Mouse (Mus musculus) limb, embryonic 14.5 days (tissue): ENCODE measurements around the gene Crlf1. TPM values are rescaled to one million over a fixed set of nuclear protein-coding genes. Genes with fewer than 3 reads are reported as not detected.

Experiments used
- ATAC-seq: fragments of 200-750 bp; cut with Nextera tagmentation; 2 replicates; pipeline ENCODE4 v1.8.0; 2017; ENCODE audit warnings: low read depth, moderate number of reproducible peaks, moderate TSS enrichment; ENCODE audit not compliant: low FRiP score
- DNase-seq: peaks from one replicate; pipeline ENCODE4 v3.0.0-alpha.2; 2015; ENCODE audit warnings: low spot score
- H3K27ac ChIP-seq: fragments of 300-500 bp; sonication (generic); replicated peaks from 2 replicates; pipeline ENCODE4 v1.5.1; 2014; ENCODE audit warnings: low read depth, mild to moderate bottlenecking, low read length, moderate library complexity, mixed read lengths
- H3K27me3 ChIP-seq: fragments of 300-500 bp; sonication (generic); 2 replicates; pipeline ENCODE4 v1.6.1; 2014; ENCODE audit warnings: low read length, mixed read lengths; ENCODE audit not compliant: control insufficient read depth, insufficient read depth
- H3K36me3 ChIP-seq: fragments of 300-500 bp; sonication (generic); 2 replicates; pipeline ENCODE4 v1.6.1; 2014; ENCODE audit warnings: mild to moderate bottlenecking, low read length, moderate library complexity, mixed read lengths; ENCODE audit not compliant: control insufficient read depth, insufficient read depth
- H3K4me1 ChIP-seq: fragments of 300-500 bp; sonication (generic); 2 replicates; pipeline ENCODE4 v1.6.1; 2014; ENCODE audit warnings: antibody characterized with exemption, low read length, mixed read lengths; ENCODE audit not compliant: control insufficient read depth, insufficient read depth
- H3K4me2 ChIP-seq: fragments of 300-500 bp; sonication (generic); replicated peaks from 2 replicates; pipeline ENCODE4 v1.6.1; 2014; ENCODE audit warnings: low read depth, mild to moderate bottlenecking, low read length, moderate library complexity; ENCODE audit not compliant: severe bottlenecking
- H3K4me3 ChIP-seq: fragments of 300-500 bp; sonication (generic); replicated peaks from 2 replicates; pipeline ENCODE4 v1.5.1; 2014; ENCODE audit warnings: low read length
- H3K9ac ChIP-seq: fragments of 300-500 bp; sonication (generic); 2 replicates; pipeline ENCODE4 v1.6.1; 2014; ENCODE audit warnings: mild to moderate bottlenecking, low read depth, low read length, moderate library complexity; ENCODE audit not compliant: severe bottlenecking
- H3K9me3 ChIP-seq: fragments of 300-500 bp; sonication (generic); 2 replicates; pipeline ENCODE4 v1.6.1; 2016; ENCODE audit warnings: low read length; ENCODE audit not compliant: control insufficient read depth
- POLR2A ChIP-seq: fragments of 200-500 bp; IDR thresholded peaks from 2 replicates; pipeline ENCODE4 v1.8.0; 2012; ENCODE audit warnings: inconsistent platforms, mild to moderate bottlenecking, moderate library complexity, borderline replicate concordance; ENCODE audit not compliant: insufficient read depth, insufficient read length; ENCODE audit errors: extremely low read depth
- WGBS: fragments of 180-500 bp; shearing (Covaris S2); extraction: QIAGEN DNeasy Blood & Tissue Kit; methylation state at CpG from one replicate; pipeline ENCODE4 v1.1.7; 2014; 5-methylcytosine and 5-hydroxymethylcytosine counted together
- polyA plus RNA-seq, 2 experiments: library from polyadenylated mRNA; depleted of rRNA in 1 of 2; stranded (reverse) in 1 of 2; unstranded in 1 of 2; fragments of >200 nt; fragmentation: Nextera tagmentation in 1 of 2; extraction: Ambion mirVana in 1 of 2; gene quantifications; 2 replicates each; pipeline versions ENCODE4 v1.2.1 to v1.2.3; 2012 to 2014

Gene Crlf1
- polyA plus RNA-seq (2012; rRNA removed) (98.9 and 127 TPM in 2 replicates), polyA plus RNA-seq (2014; fragmentation: Nextera tagmentation; extraction: Ambion mirVana) (91.5 and 103 TPM in 2 replicates)

DNA sequence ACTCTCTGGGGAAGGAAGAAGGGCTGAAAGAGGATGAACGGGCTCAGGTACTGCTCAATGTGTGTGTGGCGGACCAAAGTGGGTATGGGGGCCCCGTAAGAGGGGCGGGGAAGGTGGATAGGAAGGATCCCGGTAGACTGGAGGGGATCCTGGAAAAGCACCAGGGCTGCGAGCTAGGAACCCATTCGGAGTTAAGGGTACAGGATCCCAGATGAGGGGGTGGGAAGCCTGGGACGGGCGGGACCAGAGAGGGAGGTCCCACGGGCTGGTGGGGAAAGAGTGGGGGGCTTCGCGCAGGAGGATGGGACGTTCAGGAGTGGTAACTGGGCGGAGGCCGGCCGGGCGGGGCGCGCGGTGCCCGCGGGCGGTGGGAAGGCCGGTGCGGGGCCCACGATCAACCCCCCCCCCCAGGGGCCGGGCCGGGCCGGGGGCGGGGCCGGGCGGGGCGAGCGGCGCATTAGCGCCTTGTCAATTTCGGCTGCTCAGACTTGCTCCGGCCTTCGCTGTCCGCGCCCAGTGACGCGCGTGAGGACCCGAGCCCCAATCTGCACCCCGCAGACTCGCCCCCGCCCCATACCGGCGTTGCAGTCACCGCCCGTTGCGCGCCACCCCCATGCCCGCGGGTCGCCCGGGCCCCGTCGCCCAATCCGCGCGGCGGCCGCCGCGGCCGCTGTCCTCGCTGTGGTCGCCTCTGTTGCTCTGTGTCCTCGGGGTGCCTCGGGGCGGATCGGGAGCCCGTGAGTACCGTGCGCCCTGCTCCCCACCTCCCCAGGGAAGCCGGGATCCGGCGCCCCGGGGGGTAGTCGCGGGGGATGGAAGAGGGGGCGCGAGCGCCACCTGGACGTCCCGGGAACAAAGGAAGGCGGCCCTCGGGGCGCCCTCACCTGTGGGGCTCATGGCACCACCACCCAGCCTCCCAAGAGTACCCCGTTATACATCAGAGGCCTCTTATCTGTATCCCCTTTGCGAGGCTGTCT, at the start of gene Crlf1:
Gene Crlf1 (plus strand): TSS at position 495 of the 977 bp plus-strand sequence.
- peak within 1 kb of the TSS; percentile 73 for H3K27ac ChIP-seq
- TF ChIP-seq POLR2A = no peak
- peak within 1 kb of the TSS; percentile 55 for H3K4me3 ChIP-seq
- H3K4me1 ChIP-seq = peaks cover 74% of the 10 kb centered on the region
- whole genome bisulfite sequencing = 0% methylated on average over 33 of the region's 93 CpGs
- no peaks in the 10 kb centered on the region for H3K9me3 ChIP-seq
- H3K9ac ChIP-seq = peak within 1 kb of the TSS; percentile 62
- no peaks in the 10 kb centered on the region for H3K36me3 ChIP-seq
- peaks cover 70% of the 10 kb centered on the region for H3K27me3 ChIP-seq
- ATAC-seq (peak; percentile 20; the same call in 1 of the 2 replicates), DNase-seq (no peak)
- peak within 1 kb of the TSS; percentile 91 for H3K4me2 ChIP-seq

DNA sequence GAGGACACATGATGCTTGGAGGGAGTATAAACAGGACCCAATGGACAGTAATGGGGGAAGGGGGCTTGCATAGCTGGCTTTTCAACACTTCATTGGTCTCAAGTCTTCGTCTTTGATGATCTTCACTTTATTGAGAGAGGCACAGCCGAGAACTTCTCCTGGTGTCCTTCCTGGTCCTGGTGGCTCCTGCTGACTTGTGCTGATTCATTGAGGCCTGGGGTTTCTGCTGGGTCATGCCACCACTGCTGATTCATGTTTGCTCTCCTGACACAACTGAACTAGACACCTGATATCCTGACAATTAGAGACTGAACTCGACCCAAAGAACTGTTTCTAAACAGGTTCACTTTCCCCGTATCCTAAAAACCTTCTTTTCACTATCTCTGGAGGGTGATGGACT, 49.6 kb upstream of the Crlf1 start:
- no peaks in the 10 kb centered on the region for H3K27me3 ChIP-seq
- no peak overlapping the region for H3K4me3 ChIP-seq
- no peak for TF ChIP-seq POLR2A
- no peak overlapping the region for H3K27ac ChIP-seq
- H3K4me1 ChIP-seq = peaks cover 18% of the 10 kb centered on the region
- H3K4me2 ChIP-seq = no peak overlapping the region
- ATAC-seq (no peak), DNase-seq (no peak)
- H3K9me3 ChIP-seq = no peaks in the 10 kb centered on the region
- WGBS = 83% methylated on average over 4 of the region's 4 CpGs
- no peaks in the 10 kb centered on the region for H3K36me3 ChIP-seq
- no peak overlapping the region for H3K9ac ChIP-seq

DNA sequence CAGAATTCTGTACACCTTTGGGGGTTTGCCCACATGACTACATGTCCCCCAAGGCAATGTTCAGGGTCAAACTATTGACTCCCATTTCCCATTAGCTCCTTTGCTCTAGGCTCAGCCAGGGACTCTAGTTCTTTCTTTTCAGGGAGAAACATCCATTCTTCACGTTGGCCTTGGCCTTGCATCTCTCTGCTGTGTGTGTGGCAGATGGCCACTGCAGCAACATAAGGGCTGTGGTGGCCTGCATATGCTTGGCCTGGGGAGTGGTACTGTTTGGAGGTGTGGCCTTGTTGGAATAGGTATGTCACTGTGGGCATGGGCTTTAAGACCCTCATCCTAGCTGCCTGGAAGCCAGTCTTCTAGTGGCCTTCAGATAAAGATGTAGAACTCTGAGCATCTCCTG, 47.0 kb upstream of the Crlf1 start:
- H3K4me3 ChIP-seq = no peak overlapping the region
- no peak overlapping the region for H3K4me2 ChIP-seq
- no peaks in the 10 kb centered on the region for H3K9me3 ChIP-seq
- DNase-seq = no peak
- H3K9ac ChIP-seq = no peak overlapping the region
- WGBS = 73% methylated on average over 1 of the region's 1 CpGs
- H3K36me3 ChIP-seq = peaks cover 17% of the 10 kb centered on the region
- no peak for ATAC-seq
- no peak overlapping the region for H3K27ac ChIP-seq
- no peak for TF ChIP-seq POLR2A
- H3K27me3 ChIP-seq = no peaks in the 10 kb centered on the region
- peaks cover 25% of the 10 kb centered on the region for H3K4me1 ChIP-seq

- H3K27me3 ChIP-seq = no peaks in the 10 kb centered on the region
- WGBS = 48% methylated on average over 16 of the region's 19 CpGs
- H3K4me1 ChIP-seq = peaks cover 25% of the 10 kb centered on the region
- no peaks in the 10 kb centered on the region for H3K9me3 ChIP-seq
- H3K27ac ChIP-seq = peak overlapping the region; percentile 48; the same call in 1 of the 2 replicates
- peaks cover 36% of the 10 kb centered on the region for H3K36me3 ChIP-seq
- DNase-seq (peak; percentile 47), ATAC-seq (0 out of 2 replicates have a peak, but pooled peaks have one; percentile 9)
- no peak for TF ChIP-seq POLR2A
- no peak overlapping the region for H3K4me2 ChIP-seq
- 0 out of 2 replicates have a peak overlapping the region, but pooled peaks have one; percentile 12 for H3K9ac ChIP-seq
- H3K4me3 ChIP-seq = no peak overlapping the region
These were observed 45.1 kb upstream of the Crlf1 start for GRCm38 (mm10) chr8:70447639-70448420.

GRCm38 (mm10) chr8:70452196-70452966, 40.6 kb upstream of the Crlf1 start:
- Histone ChIP-seq H3K4me1 (peaks cover 22% of the 10 kb centered on the region), H3K4me3 (no peak overlapping the region)
- no peak for ATAC-seq

More at GRCm38 (mm10) chr8:70452196-70452966, 40.6 kb upstream of the Crlf1 start:
- H3K9ac ChIP-seq = no peak overlapping the region
- 66% methylated on average over 52 of the region's 52 CpGs for WGBS
- no peak overlapping the region for H3K4me2 ChIP-seq
- H3K36me3 ChIP-seq = peaks cover 37% of the 10 kb centered on the region
- H3K27me3 ChIP-seq = no peaks in the 10 kb centered on the region
- no peaks in the 10 kb centered on the region for H3K9me3 ChIP-seq
- TF ChIP-seq POLR2A = no peak
- no peak for DNase-seq
- no peak overlapping the region for H3K27ac ChIP-seq
